8 mouse cellular contexts compared by ENCODE assay signal in the genomic region with DNA sequence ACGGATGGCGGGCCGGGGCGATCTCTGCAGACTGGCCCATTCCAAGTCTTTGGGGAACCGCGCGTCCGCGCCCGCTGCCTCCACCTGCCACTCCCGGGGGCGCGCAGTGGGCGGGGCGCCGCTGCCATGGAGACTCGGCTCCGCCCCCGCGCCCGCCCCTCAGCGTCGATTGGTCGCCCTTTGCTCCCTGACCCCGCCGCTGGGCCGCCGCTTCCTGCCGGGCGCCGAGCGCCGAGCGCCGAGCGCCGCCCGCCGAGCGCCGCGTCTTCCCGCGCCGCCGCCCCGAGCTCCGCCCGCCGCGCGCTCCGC. TPM values are rescaled to one million over a fixed set of nuclear protein-coding genes. Genes with fewer than 3 reads are reported as not detected.
DNase-seq lines count a peak whose midpoint lies in the region; ATAC-seq lines count a peak whose summit lies in the region.

A gene (plus strand): TSS at position 216 of the 309 bp plus-strand sequence.

- H3K27ac ChIP-seq in hindbrain, embryonic 12.5 days = peak within 1 kb of the TSS; percentile 83

- H3K9me3 ChIP-seq in hindbrain, embryonic 12.5 days (replicated peaks) = no peaks in the 10 kb centered on the region

- peak; percentile 91 for DNase-seq in NIH3T3 (ENCODE audit: low read depth)
- DNase-seq in cerebellum, adult 9-10 months = peak; percentile 90
- DNase-seq in frontal cortex, postnatal 14 days (ENCODE audit: low spot score in 2 of 2) = peak; percentile 68 to 87
- peak; percentile 84 to 91 for DNase-seq in layer of hippocampus, postnatal 14 days (ENCODE audit: low spot score in 2 of 2)
- DNase-seq in lung, postnatal 10 days = peak; percentile 90
- DNase-seq in ovary, postnatal 36 days (ENCODE audit: low spot score) = peak; percentile 91
- DNase-seq in thymus, postnatal 14 days = peak; percentile 96

- ATAC-seq in hindbrain, embryonic 12.5 days (ENCODE audit: low FRiP score) = peak; percentile 85

- under 1% methylated on average over 41 of the region's 53 CpGs for WGBS in hindbrain, embryonic 12.5 days

- H3K9ac ChIP-seq in hindbrain, embryonic 12.5 days = peak within 1 kb of the TSS; percentile 93

- H3K36me3 ChIP-seq in hindbrain, embryonic 12.5 days = no peaks in the 10 kb centered on the region

- H3K4me2 ChIP-seq in hindbrain, embryonic 12.5 days (replicated peaks) = peak within 1 kb of the TSS; percentile 96

- H3K27me3 ChIP-seq in hindbrain, embryonic 12.5 days = no peaks in the 10 kb centered on the region

- peak within 1 kb of the TSS; percentile 71 for H3K4me3 ChIP-seq in hindbrain, embryonic 12.5 days

- H3K4me1 ChIP-seq in hindbrain, embryonic 12.5 days = peaks cover 35% of the 10 kb centered on the region

RNA-seq across cellular contexts. Expression of the gene that starts here (rescaled TPM):
- polyA plus RNA-seq in hindbrain, embryonic 12.5 days (2016; fragmentation: Nextera tagmentation; extraction: Ambion mirVana) = 84.8 and 86.1 TPM in 2 replicates
- total RNA-seq in layer of hippocampus, postnatal 14 days (2021) = 10 to 100 TPM; 53.7 to 56.6 TPM

Comparison
In these comparisons a context has a peak if more than half of its experiments do, and no peak if none do; other contexts are left out.
1. Peak in every context shown above with its lines: DNase-seq, ATAC-seq, H3K4me3 ChIP-seq and H3K27ac ChIP-seq.